Mouse (Mus musculus): ENCODE measurements around the gene Neurl1b.

GRCm38 (mm10) chr17:26479619-26480018, 65.0 kb downstream of the Neurl1b start:
- TF ChIP-seq CTCF (IDR thresholded peaks at IDR 0.05; ENCODE audit: borderline replicate concordance, control insufficient read depth, extremely low read depth, insufficient read depth, low read length, poor library complexity) (no peak), POLR2A (IDR thresholded peaks at IDR 0.05; ENCODE audit: control insufficient read depth, extremely low read depth, insufficient read depth, low read length, poor library complexity) (no peak)
